Mouse (Mus musculus) forebrain, embryonic 13.5 days (tissue): ENCODE measurements around the gene Camta1. TPM values are rescaled to one million over a fixed set of nuclear protein-coding genes. Genes with fewer than 3 reads are reported as not detected.

Experiments
- ATAC-seq: fragments of 200-750 bp; cut with Nextera tagmentation; 2 replicates; pipeline ENCODE4 v1.8.0; 2017
- H3K27ac ChIP-seq: fragments of 300-500 bp; sonication (generic); 2 replicates; pipeline ENCODE4 v1.5.1; 2015; ENCODE audit warnings: inconsistent platforms, mild to moderate bottlenecking, moderate library complexity
- H3K27me3 ChIP-seq: fragments of 300-500 bp; sonication (generic); 2 replicates; pipeline ENCODE4 v1.6.1; 2015; ENCODE audit warnings: mild to moderate bottlenecking, inconsistent platforms
- H3K36me3 ChIP-seq: fragments of 300-500 bp; sonication (generic); 2 replicates; pipeline ENCODE4 v1.6.1; 2015; ENCODE audit warnings: mild to moderate bottlenecking, inconsistent platforms; ENCODE audit not compliant: poor library complexity, severe bottlenecking
- H3K4me1 ChIP-seq: fragments of 300-500 bp; sonication (generic); 2 replicates; pipeline ENCODE4 v1.6.1; 2015; ENCODE audit warnings: inconsistent platforms
- H3K4me2 ChIP-seq: fragments of 300-500 bp; sonication (generic); 2 replicates; pipeline ENCODE4 v1.6.1; 2015; ENCODE audit warnings: inconsistent platforms, mild to moderate bottlenecking, moderate library complexity
- H3K4me3 ChIP-seq: fragments of 300-500 bp; sonication (generic); 2 replicates; pipeline ENCODE4 v1.5.1; 2015; ENCODE audit warnings: mild to moderate bottlenecking, inconsistent platforms
- H3K9ac ChIP-seq: fragments of 300-500 bp; sonication (generic); 2 replicates; pipeline ENCODE4 v1.6.1; 2015; ENCODE audit warnings: mild to moderate bottlenecking, inconsistent platforms
- H3K9me3 ChIP-seq: fragments of 300-500 bp; sonication (generic); replicated peaks from 2 replicates; pipeline ENCODE4 v1.6.1; 2016; ENCODE audit warnings: inconsistent platforms
- WGBS: fragments of 180-500 bp; shearing (Covaris S2); methylation state at CpG from one replicate; pipeline ENCODE4 v1.1.7; 2015; 5-methylcytosine and 5-hydroxymethylcytosine counted together
- polyA plus RNA-seq: library from polyadenylated mRNA; unstranded; fragments of >200 nt; fragmentation: Nextera tagmentation; extraction: Ambion mirVana; gene quantifications from 2 replicates; pipeline ENCODE4 v1.2.1, GENCODE M21; 2015

Camta1 gene
- polyA plus RNA-seq, 1 experiment from 2014 or later, result 150 TPM

GRCm38 (mm10) chr4:151240465-151240864 is 621.2 kb downstream of the Camta1 start:
- H3K4me2 ChIP-seq, result no peak overlapping the region
- H3K4me1 ChIP-seq, result peaks cover 12% of the 10 kb centered on the region; the same call in 1 of the 2 replicates
- WGBS, result 83% methylated on average over 5 of the region's 5 CpGs
- H3K9ac ChIP-seq, result no peak overlapping the region
- no peak overlapping the region for H3K27ac ChIP-seq
- no peak for ATAC-seq
- H3K9me3 ChIP-seq, result peaks cover 10% of the 10 kb centered on the region; the same call in 1 of the 2 replicates
- no peaks in the 10 kb centered on the region for H3K36me3 ChIP-seq
- H3K27me3 ChIP-seq, result no peaks in the 10 kb centered on the region
- no peak overlapping the region for H3K4me3 ChIP-seq

GRCm38 (mm10) chr4:151238970-151239684 is 622.5 kb downstream of the Camta1 start:
- H3K9ac ChIP-seq, result no peak overlapping the region

GRCm38 (mm10) chr4:151237501-151237900 is 624.2 kb downstream of the Camta1 start:
- ATAC-seq, result no peak
- Histone ChIP-seq H3K4me1 (peaks cover 1% of the 10 kb centered on the region; the same call in 1 of the 2 replicates), H3K9ac (no peak overlapping the region), H3K4me2 (no peak overlapping the region), H3K27ac (no peak overlapping the region), H3K27me3 (no peaks in the 10 kb centered on the region), H3K9me3 (peaks cover 10% of the 10 kb centered on the region; the same call in 1 of the 2 replicates), H3K4me3 (no peak overlapping the region), H3K36me3 (no peaks in the 10 kb centered on the region)
- 87% methylated on average over 3 of the region's 3 CpGs for WGBS

More at GRCm38 (mm10) chr4:151238970-151239684, 622.5 kb downstream of the Camta1 start:
- no peaks in the 10 kb centered on the region for H3K27me3 ChIP-seq
- no peaks in the 10 kb centered on the region for H3K36me3 ChIP-seq
- ATAC-seq, result no peak
- H3K27ac ChIP-seq, result no peak overlapping the region
- no peak overlapping the region for H3K4me3 ChIP-seq
- peaks cover 10% of the 10 kb centered on the region; the same call in 1 of the 2 replicates for H3K9me3 ChIP-seq
- H3K4me1 ChIP-seq, result peaks cover 12% of the 10 kb centered on the region; the same call in 1 of the 2 replicates
- H3K4me2 ChIP-seq, result no peak overlapping the region
- WGBS, result 84% methylated on average over 19 of the region's 19 CpGs

DNA sequence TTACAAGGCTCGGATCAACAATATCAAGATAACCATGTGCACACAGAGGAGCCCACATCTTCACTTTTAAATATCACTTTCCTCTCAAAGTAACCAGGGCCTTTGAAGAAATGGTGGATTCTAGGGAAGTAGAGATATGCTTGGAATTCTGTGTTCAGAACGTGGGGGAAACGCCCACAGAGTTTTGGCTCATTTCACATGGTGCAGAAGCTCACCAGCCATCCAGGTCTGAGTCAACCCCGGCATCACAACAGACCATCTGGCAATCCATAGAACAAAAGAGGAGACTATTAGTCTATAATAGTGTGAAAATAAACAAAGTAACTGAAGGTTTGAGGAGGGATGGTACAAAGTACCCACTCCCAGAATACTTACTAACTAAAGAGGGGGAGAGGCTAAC is 626.7 kb downstream of the Camta1 start:
- Histone ChIP-seq H3K36me3 (no peaks in the 10 kb centered on the region), H3K4me3 (no peak overlapping the region), H3K27me3 (no peaks in the 10 kb centered on the region), H3K27ac (no peak overlapping the region), H3K9me3 (peaks cover 3% of the 10 kb centered on the region; the same call in 1 of the 2 replicates), H3K9ac (no peak overlapping the region), H3K4me1 (0 out of 2 replicates have a peak, but pooled peaks cover 4% of the 10 kb centered on the region), H3K4me2 (no peak overlapping the region)
- no peak for ATAC-seq
- WGBS, result 90% methylated on average over 4 of the region's 4 CpGs

DNA sequence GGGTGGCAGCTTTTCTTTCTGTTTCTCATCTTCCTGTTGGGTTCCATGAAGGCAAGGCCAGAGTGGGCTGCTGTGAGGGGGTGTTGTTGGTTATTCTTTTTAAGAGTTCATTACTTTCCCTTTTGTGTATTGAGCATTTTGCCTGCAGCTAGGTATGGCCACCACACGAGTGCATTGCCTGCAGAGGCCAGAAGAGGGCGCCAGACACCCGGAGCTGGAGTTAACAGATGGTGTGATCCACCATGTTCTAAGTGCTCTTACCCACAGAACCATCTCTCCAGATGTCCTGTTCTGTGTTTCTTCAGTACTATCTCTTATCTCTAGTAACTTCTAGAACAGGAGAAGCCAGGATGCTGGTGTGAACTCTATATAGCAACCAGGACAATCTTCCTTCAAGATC is 629.6 kb downstream of the Camta1 start:
- Histone ChIP-seq H3K4me2 (no peak overlapping the region), H3K36me3 (no peaks in the 10 kb centered on the region), H3K27me3 (no peaks in the 10 kb centered on the region), H3K4me1 (0 out of 2 replicates have a peak, but pooled peaks cover 4% of the 10 kb centered on the region), H3K27ac (no peak overlapping the region), H3K4me3 (no peak overlapping the region), H3K9me3 (no peaks in the 10 kb centered on the region), H3K9ac (no peak overlapping the region)
- WGBS, result 81% methylated on average over 3 of the region's 3 CpGs
- no peak for ATAC-seq

DNA sequence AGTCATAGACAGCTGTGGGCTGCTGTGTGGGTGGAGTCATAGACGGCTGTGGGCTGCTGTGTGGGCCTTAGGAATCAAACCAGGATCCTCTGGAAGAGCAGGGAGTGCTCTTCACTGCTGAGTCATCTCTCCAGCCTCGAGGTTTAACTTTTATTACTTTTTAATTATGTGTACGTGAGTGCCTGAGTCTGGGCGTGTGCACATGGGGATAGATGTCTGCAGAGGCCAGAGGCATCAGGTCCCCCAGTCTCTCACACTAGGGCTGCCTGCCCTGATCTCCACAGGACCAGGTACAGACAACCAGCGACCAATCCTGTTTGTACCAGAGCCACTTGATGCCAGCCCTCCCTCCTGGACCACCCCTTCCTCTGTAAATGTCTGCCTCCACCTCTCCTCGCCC is 632.6 kb downstream of the Camta1 start:
- peaks cover 5% of the 10 kb centered on the region; the same call in 1 of the 2 replicates for H3K27me3 ChIP-seq
- H3K36me3 ChIP-seq, result no peaks in the 10 kb centered on the region
- H3K4me1 ChIP-seq, result peaks cover 12% of the 10 kb centered on the region
- no peak overlapping the region for H3K4me3 ChIP-seq
- no peak for ATAC-seq
- no peak overlapping the region for H3K4me2 ChIP-seq
- H3K9me3 ChIP-seq, result no peaks in the 10 kb centered on the region
- H3K27ac ChIP-seq, result no peak overlapping the region
- no peak overlapping the region for H3K9ac ChIP-seq
- WGBS, result 69% methylated on average over 6 of the region's 6 CpGs

DNA sequence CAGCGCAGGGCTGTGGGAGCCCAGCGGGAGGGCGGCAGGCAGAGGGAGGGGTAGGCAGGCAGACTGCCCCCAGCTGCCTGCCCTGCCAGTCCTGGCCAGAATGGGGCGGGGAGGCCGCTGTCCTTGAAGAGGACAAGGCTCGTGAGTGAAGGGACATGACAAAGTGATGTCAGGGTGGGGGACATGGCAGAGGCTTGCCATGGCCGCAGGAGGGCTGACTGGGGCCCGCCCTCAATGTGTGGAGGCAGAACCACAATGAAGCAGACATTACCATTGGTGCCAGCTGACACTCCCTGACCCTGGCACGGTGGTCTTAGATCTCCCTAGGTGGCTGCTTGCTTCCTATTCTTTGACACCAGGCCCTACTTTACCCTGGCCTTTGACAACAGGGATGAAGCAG is 635.2 kb downstream of the Camta1 start:
- no peak overlapping the region for H3K4me3 ChIP-seq
- H3K27ac ChIP-seq, result no peak overlapping the region
- H3K36me3 ChIP-seq, result no peaks in the 10 kb centered on the region
- no peak for ATAC-seq
- no peaks in the 10 kb centered on the region for H3K9me3 ChIP-seq
- 25% methylated on average over 9 of the region's 9 CpGs for WGBS
- peaks cover 15% of the 10 kb centered on the region; the same call in 1 of the 2 replicates for H3K27me3 ChIP-seq
- no peak overlapping the region for H3K4me2 ChIP-seq
- H3K4me1 ChIP-seq, result peaks cover 26% of the 10 kb centered on the region
- 0 out of 2 replicates have a peak overlapping the region, but pooled peaks have one; percentile 12 for H3K9ac ChIP-seq

DNA sequence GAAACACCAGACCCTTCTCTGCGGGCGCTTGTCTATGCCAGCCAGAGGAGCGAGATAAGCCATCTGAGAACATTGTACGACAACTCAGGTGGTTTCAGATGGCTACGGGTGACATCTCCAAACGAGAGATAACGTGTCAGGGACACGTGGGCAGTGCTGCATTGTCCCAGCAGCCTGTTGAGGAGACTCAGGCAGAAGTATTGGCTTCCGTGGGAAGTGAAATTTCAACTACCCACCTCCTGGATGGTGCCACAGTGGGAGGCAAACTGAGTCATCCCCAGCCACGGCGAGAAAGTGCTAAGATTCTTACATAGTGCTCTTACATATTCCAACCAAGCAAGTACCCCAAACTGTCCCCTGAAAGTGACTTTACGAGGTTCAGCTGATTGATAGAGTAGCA is 637.7 kb downstream of the Camta1 start:
- Histone ChIP-seq H3K4me2 (no peak overlapping the region), H3K36me3 (no peaks in the 10 kb centered on the region), H3K4me3 (no peak overlapping the region), H3K4me1 (peaks cover 22% of the 10 kb centered on the region), H3K27me3 (peaks cover 15% of the 10 kb centered on the region; the same call in 1 of the 2 replicates), H3K9me3 (no peaks in the 10 kb centered on the region), H3K9ac (no peak overlapping the region), H3K27ac (no peak overlapping the region)
- no peak for ATAC-seq
- 85% methylated on average over 12 of the region's 12 CpGs for WGBS

- Histone ChIP-seq H3K4me2 (no peak overlapping the region), H3K4me1 (peaks cover 22% of the 10 kb centered on the region), H3K36me3 (no peaks in the 10 kb centered on the region), H3K27ac (peak overlapping the region; percentile 48; the same call in 1 of the 2 replicates), H3K4me3 (no peak overlapping the region), H3K9me3 (no peaks in the 10 kb centered on the region), H3K9ac (no peak overlapping the region), H3K27me3 (peaks cover 15% of the 10 kb centered on the region; the same call in 1 of the 2 replicates)
- 82% methylated on average over 12 of the region's 13 CpGs for WGBS
- no peak for ATAC-seq
Observed at GRCm38 (mm10) chr4:151223263-151223996, 638.2 kb downstream of the Camta1 start.

GRCm38 (mm10) chr4:151222635-151223034 is 639.0 kb downstream of the Camta1 start:
- H3K9ac ChIP-seq, result peak overlapping the region; percentile 45; the same call in 1 of the 2 replicates
- WGBS, result 6% methylated on average over 10 of the region's 10 CpGs
- no peak overlapping the region for H3K4me2 ChIP-seq
- H3K4me3 ChIP-seq, result no peak overlapping the region
- peaks cover 22% of the 10 kb centered on the region for H3K4me1 ChIP-seq
- H3K27me3 ChIP-seq, result peaks cover 15% of the 10 kb centered on the region; the same call in 1 of the 2 replicates
- ATAC-seq, result peak; percentile 67; the same call in 1 of the 2 replicates
- H3K36me3 ChIP-seq, result no peaks in the 10 kb centered on the region
- H3K27ac ChIP-seq, result peak overlapping the region; percentile 48; the same call in 1 of the 2 replicates
- H3K9me3 ChIP-seq, result no peaks in the 10 kb centered on the region

GRCm38 (mm10) chr4:151216553-151217292 is 645.0 kb downstream of the Camta1 start:
- ATAC-seq, result 0 out of 2 replicates have a peak, but pooled peaks have one; percentile 58
- Histone ChIP-seq H3K4me1 (peaks cover 13% of the 10 kb centered on the region), H3K4me2 (no peak overlapping the region), H3K9ac (no peak overlapping the region), H3K36me3 (no peaks in the 10 kb centered on the region), H3K9me3 (no peaks in the 10 kb centered on the region), H3K27ac (no peak overlapping the region), H3K27me3 (0 out of 2 replicates have a peak, but pooled peaks cover 3% of the 10 kb centered on the region), H3K4me3 (no peak overlapping the region)
- WGBS, result 58% methylated on average over 15 of the region's 15 CpGs
